8 mouse cellular contexts compared by ENCODE assay signal in genomic region chr2:31141867-31142454, GRCm38 (mm10). TPM values are rescaled to one million over a fixed set of nuclear protein-coding genes. Genes with fewer than 3 reads are reported as not detected.
A peak's percentile ranks its signal among the peaks of the same experiment; 100 is the strongest.
DNase-seq lines count a peak whose midpoint lies in the region; ATAC-seq and TF ChIP-seq lines count a peak whose summit lies in the region.

Gene Fnbp1, minus strand, starts transcription at chr2:31142008.

- under 1% methylated on average over 48 of the region's 59 CpGs for WGBS in forebrain, embryonic 15.5 days
- WGBS in lung, adult 2 months = under 1% methylated on average over 59 of the region's 59 CpGs
- WGBS in neural tube, embryonic 15.5 days = under 1% methylated on average over 47 of the region's 59 CpGs

- TF ChIP-seq CTCF in lung, adult 2 months (IDR thresholded peaks at IDR 0.05; ENCODE audit: insufficient read depth, low read length) = no peak

- in situ Hi-C loops in ES-E14 (cut with MboI; ENCODE audit: low sequenced_read_pairs in 2 of 2, unreplicated experiment in 2 of 2) = no loop called here

- H3K27ac ChIP-seq in ES-E14 (ENCODE audit: insufficient read depth, low read depth, low read length, poor library complexity, severe bottlenecking) = no peak within 1 kb of the TSS
- peak within 1 kb of the TSS; percentile 87 for H3K27ac ChIP-seq in forebrain, embryonic 15.5 days (replicated peaks)
- peak within 1 kb of the TSS; percentile 94 for H3K27ac ChIP-seq in neural tube, embryonic 15.5 days (replicated peaks)

- H3K36me3 ChIP-seq in ES-E14 (ENCODE audit: control insufficient read depth, insufficient read depth, low read length, poor library complexity, severe bottlenecking) = no peaks in the 10 kb centered on the region
- H3K36me3 ChIP-seq in forebrain, embryonic 15.5 days = peaks cover 8% of the 10 kb centered on the region
- peaks cover 4% of the 10 kb centered on the region for H3K36me3 ChIP-seq in neural tube, embryonic 15.5 days

- H3K4me3 ChIP-seq in ES-E14 (ENCODE audit: insufficient read depth in 1 of 2, low read depth in 1 of 2, low read length in 2 of 2, poor library complexity in 1 of 2, severe bottlenecking in 1 of 2) = peak within 1 kb of the TSS; percentile 74 to 84
- H3K4me3 ChIP-seq in forebrain, embryonic 15.5 days = peak within 1 kb of the TSS; percentile 88
- peak within 1 kb of the TSS; percentile 93 for H3K4me3 ChIP-seq in lung, adult 2 months (replicated peaks; ENCODE audit: extremely low read depth, low read depth, low read length)
- peak within 1 kb of the TSS; percentile 97 for H3K4me3 ChIP-seq in neural tube, embryonic 15.5 days (replicated peaks)

- no peaks in the 10 kb centered on the region for H3K9me3 ChIP-seq in ES-E14 (ENCODE audit: control insufficient read depth, insufficient read depth, low read depth, low read length)
- H3K9me3 ChIP-seq in forebrain, embryonic 15.5 days = no peaks in the 10 kb centered on the region
- H3K9me3 ChIP-seq in neural tube, embryonic 15.5 days (replicated peaks) = no peaks in the 10 kb centered on the region

- intact Hi-C loops in heart, postnatal 14 days (cut with DNase I) = loop anchor here (5.0 kb wide), 2 partner anchors 40 to 55 kb away; no protein-coding TSS in a partner anchor

- peak within 1 kb of the TSS; percentile 87 for H3K9ac ChIP-seq in ES-E14 (ENCODE audit: insufficient read depth, low read depth, low read length, poor library complexity, severe bottlenecking)
- peak within 1 kb of the TSS; percentile 86 for H3K9ac ChIP-seq in forebrain, embryonic 15.5 days (replicated peaks)
- H3K9ac ChIP-seq in neural tube, embryonic 15.5 days (replicated peaks) = peak within 1 kb of the TSS; percentile 97

- TF ChIP-seq POLR2A in lung, adult 2 months (IDR thresholded peaks at IDR 0.05; ENCODE audit: borderline replicate concordance, extremely low read depth, low read depth, low read length) = peak; percentile 82

- peak within 1 kb of the TSS; percentile 90 for H3K4me2 ChIP-seq in forebrain, embryonic 15.5 days (replicated peaks)
- peak within 1 kb of the TSS; percentile 71 for H3K4me2 ChIP-seq in neural tube, embryonic 15.5 days

- H3K4me1 ChIP-seq in ES-E14 (ENCODE audit: control insufficient read depth in 2 of 2, insufficient read depth in 2 of 2, low read length in 2 of 2, poor library complexity in 1 of 2) = peaks cover 2 to 24% of the 10 kb centered on the region in 2 experiments
- H3K4me1 ChIP-seq in forebrain, embryonic 15.5 days = peaks cover 19% of the 10 kb centered on the region
- H3K4me1 ChIP-seq in lung, adult 2 months (ENCODE audit: control insufficient read depth, insufficient read depth, low read length) = peaks cover 6% of the 10 kb centered on the region; the same call in 1 of the 2 replicates
- H3K4me1 ChIP-seq in neural tube, embryonic 15.5 days = peaks cover 29% of the 10 kb centered on the region

- ATAC-seq in forebrain, embryonic 15.5 days (replicated peaks) = peak; percentile 95
- peak; percentile 96 for ATAC-seq in neural tube, embryonic 15.5 days (ENCODE audit: low FRiP score)

- no peaks in the 10 kb centered on the region for H3K27me3 ChIP-seq in forebrain, embryonic 15.5 days
- no peaks in the 10 kb centered on the region for H3K27me3 ChIP-seq in neural tube, embryonic 15.5 days (replicated peaks)

- DNase-seq in ES-E14 (ENCODE audit: low read depth, low spot score) = peak; percentile 81
- DNase-seq in cerebellum, adult 11-12 months = peak; percentile 89
- peak; percentile 91 for DNase-seq in heart, postnatal 14 days
- peak; percentile 84 to 90 for DNase-seq in layer of hippocampus, adult 18-20 months (ENCODE audit: low spot score in 2 of 2)
- peak; percentile 81 for DNase-seq in lung, adult 2 months
- peak; percentile 67 for DNase-seq in testis, postnatal 14 days (ENCODE audit: low spot score)

TF ChIP-seq in ES-E14, 5 proteins besides CTCF, POLR2A, EP300 and RAD21:
- TF ChIP-seq CHD2 (IDR thresholded peaks at IDR 0.05; ENCODE audit: low read depth, low read length) (no peak), HCFC1 (IDR thresholded peaks at IDR 0.05; ENCODE audit: borderline replicate concordance, insufficient read depth, low read length) (0 out of 2 replicates have a peak, but pooled peaks have one; percentile 17), MAFK (IDR thresholded peaks at IDR 0.05; ENCODE audit: insufficient read depth, low read depth, low read length) (no peak)

RNA-seq across cellular contexts. Expression of gene Fnbp1, which starts in this region (rescaled TPM):
- total RNA-seq in ES-E14 (2012; rRNA removed) = 15.1 and 16.5 TPM in 2 replicates
- 16.5 and 19.4 TPM in 2 replicates for polyA plus RNA-seq in forebrain, embryonic 15.5 days (2015; fragmentation: Nextera tagmentation; extraction: Ambion mirVana)
- total RNA-seq in heart, postnatal 14 days (2021) = 10 to 100 TPM; 49.5 to 51.9 TPM
- total RNA-seq in layer of hippocampus, adult 18-20 months (2021) = 100 to 1,000 TPM; 111 to 130 TPM
- polyA plus RNA-seq in lung, adult 2 months (2012; rRNA removed) = 39.9 and 47.4 TPM in 2 replicates
- 34.1 and 36.6 TPM in 2 replicates for polyA plus RNA-seq in neural tube, embryonic 15.5 days (2015; fragmentation: Nextera tagmentation; extraction: Ambion mirVana)
